Mouse (Mus musculus) embryonic fibroblast, embryonic 13.5 days (primary cell): ENCODE data around the gene Crcp. TPM values are rescaled to one million over a fixed set of nuclear protein-coding genes. Genes with fewer than 3 reads are reported as not detected.
A peak's percentile ranks its signal among the peaks of the same experiment; 100 is the strongest.

Experiments used
- H3K27ac ChIP-seq: 2 replicates; pipeline ENCODE4 v1.5.1; 2012; ENCODE audit warnings: low read length, control low read depth, inconsistent platforms; ENCODE audit not compliant: insufficient read depth
- H3K4me1 ChIP-seq: 2 replicates; pipeline ENCODE4 v1.6.1; 2011; ENCODE audit warnings: low read length; ENCODE audit not compliant: control insufficient read depth, insufficient read depth
- H3K4me3 ChIP-seq: 2 replicates; pipeline ENCODE4 v1.5.1; 2011; ENCODE audit warnings: mild to moderate bottlenecking, control low read depth, low read length; ENCODE audit not compliant: insufficient read depth
- CTCF ChIP-seq: IDR thresholded peaks from 2 replicates; pipeline ENCODE4 v1.5.1; 2011; ENCODE audit warnings: mild to moderate bottlenecking, control low read depth, low read length, moderate library complexity, borderline replicate concordance; ENCODE audit not compliant: insufficient read depth
- POLR2A ChIP-seq: IDR thresholded peaks from 2 replicates; pipeline ENCODE4 v1.6.1; 2011; ENCODE audit warnings: low read depth, mild to moderate bottlenecking, control low read depth, low read length, moderate library complexity
- polyA plus RNA-seq: library from polyadenylated mRNA; stranded (reverse); fragments of >200 nt; gene quantifications from 2 replicates; pipeline ENCODE4 v1.2.4, GENCODE M21; 2011; ENCODE audit warnings: low read depth; ENCODE audit not compliant: missing spikeins, insufficient read length

The Crcp gene
- 30.8 and 36.5 TPM in 2 replicates for polyA plus RNA-seq

DNA sequence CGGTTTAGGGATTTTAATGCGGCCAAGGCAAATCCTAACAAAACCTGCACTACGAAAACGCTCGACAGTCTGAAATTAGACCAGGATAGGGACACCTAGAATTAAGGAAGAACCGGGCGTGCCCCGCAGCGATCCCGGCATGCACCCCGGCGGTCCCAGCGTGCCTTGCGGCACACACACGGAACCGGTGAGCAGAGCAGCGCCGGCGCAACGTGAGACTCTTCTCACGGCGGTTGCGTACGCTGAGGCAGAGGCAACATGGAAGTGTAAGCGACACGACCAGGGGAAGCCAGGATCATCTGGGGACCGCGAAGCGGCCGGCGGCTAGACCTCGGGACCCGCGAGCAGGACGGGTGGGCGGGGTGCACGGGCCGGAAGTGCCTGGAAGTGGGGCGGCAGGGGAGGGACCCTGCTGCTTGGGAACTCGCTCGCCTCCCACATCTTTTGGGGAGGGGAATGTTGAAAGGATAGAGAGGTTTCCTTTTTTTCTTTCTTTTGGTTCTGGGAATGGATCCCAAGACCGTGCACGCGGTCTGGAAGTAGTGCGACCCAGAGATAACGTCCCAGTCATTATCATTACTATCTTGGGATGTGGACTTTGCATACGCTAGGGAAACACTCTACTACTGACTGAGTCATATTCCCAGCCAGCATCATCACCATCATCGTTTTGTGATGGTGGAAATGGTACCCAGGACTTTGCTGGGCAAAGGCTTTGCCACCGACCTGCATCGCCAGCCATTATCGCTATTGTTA is at the start of gene Crcp, which contains the start of gene Asl:
Gene Crcp (plus strand): TSS at position 149 of the 756 bp plus-strand sequence.
Gene Asl (minus strand): TSS at position 106 of the 756 bp plus-strand sequence.
- TF ChIP-seq POLR2A (peak; percentile 86), CTCF (no peak)
- Histone ChIP-seq H3K27ac (peak within 1 kb of the TSS; percentile 84), H3K4me3 (peak within 1 kb of the TSS; percentile 56), H3K4me1 (no peaks in the 10 kb centered on the region)

DNA sequence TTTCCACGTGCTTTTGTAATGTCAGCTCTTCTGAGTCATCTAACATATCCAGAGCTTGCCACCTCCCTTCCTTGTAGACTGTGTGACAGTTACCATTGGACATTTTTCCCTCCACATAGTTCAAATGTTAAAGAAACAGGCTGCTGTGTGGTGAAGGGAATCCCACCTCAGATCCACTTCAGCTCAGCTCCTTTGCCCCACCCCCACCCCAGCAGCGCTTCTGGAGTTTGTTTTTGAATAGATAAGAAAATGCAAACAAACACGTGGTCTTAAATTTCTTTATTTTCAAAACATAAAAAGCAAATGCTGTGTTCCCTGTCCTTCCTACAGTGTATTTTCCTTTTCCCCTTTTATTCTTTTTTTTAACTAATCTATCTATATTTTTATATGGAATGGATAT is 48.9 kb upstream of the Crcp start:
- Histone ChIP-seq H3K4me1 (no peaks in the 10 kb centered on the region; the same call in 1 of the 2 replicates), H3K27ac (no peak overlapping the region), H3K4me3 (no peak overlapping the region)
- TF ChIP-seq POLR2A (no peak), CTCF (no peak)

DNA sequence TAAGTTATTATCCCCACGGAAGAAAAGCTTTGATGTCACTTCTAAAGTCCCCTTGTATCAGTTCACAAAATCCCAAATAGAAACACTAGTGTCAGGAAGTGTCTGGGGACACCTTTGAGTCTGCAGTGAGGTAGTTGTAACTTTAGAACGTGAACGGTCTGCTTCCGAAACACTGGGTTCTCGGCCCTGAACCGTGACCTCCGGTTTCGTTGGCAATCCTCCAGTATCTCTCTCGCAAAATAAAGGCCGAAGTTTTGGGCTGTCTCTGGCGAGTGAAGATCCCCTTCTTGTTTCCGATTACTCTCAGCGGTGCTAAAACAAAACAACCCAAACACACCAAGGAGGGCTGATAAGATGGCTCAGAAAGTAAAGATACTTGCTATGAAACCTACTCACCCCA is 39.7 kb upstream of the Crcp start:
- no peak overlapping the region for H3K27ac ChIP-seq
- no peaks in the 10 kb centered on the region for H3K4me1 ChIP-seq
- TF ChIP-seq POLR2A (no peak), CTCF (no peak)
- no peak overlapping the region for H3K4me3 ChIP-seq

DNA sequence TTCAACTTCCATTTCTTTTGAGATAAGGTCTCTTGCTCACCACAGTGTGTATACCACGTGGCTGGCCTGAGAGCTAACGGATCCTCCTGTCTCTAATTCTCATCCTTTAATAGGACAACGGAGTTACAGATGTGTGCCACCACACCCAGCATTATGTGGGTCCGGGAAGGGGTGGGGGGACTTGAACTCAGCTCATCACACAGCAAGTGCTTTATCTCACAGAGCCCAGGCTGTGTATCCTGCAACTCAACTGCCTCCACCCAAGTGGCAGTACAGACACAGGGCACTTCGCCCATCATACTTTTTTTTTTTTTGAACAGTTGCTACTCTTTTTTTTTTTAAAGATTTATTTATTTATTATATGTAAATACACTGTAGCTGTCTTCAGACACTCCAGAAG is 37.2 kb upstream of the Crcp start:
- Histone ChIP-seq H3K4me3 (no peak overlapping the region), H3K27ac (no peak overlapping the region), H3K4me1 (no peaks in the 10 kb centered on the region)
- no peak for TF ChIP-seq POLR2A
- TF ChIP-seq CTCF = no peak

DNA sequence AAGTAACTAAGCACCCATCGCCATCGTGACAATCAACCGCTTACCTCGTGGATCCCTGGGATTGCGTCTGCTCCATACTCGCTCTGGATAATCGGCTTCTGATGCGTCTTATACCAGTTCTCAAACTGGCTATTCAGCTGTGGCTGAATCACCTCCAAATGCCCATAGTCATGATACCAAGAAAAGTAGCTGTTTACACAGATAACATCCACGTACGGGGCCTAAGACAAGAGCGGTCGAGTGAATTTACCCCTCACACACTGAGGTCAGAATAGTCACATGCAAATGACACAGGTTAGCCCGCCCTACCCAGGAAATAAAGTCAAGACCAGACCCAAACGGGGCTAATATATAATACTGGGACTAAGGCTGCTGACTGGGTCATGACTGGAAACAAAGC is 35.7 kb upstream of the Crcp start:
- Histone ChIP-seq H3K4me3 (no peak overlapping the region), H3K27ac (no peak overlapping the region), H3K4me1 (no peaks in the 10 kb centered on the region)
- TF ChIP-seq POLR2A (no peak), CTCF (no peak)

DNA sequence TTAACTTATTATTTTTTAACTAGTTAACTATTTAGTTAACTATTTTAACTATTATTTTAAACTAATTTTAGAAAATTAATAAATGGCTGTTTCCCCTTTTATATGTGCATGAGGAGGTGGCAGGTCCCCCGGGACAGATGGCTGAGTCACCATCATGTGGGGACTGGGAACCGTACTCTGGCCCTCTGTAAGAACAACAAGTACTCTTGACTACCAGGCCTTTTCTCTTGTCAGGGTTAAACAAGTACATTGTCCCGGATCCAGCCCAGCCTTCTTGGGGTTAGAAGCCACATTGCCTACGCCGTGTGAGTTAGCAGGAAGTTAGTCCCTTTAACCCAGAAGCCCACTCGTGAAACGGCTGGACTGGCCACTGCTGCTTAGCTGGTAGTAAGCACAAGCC is 34.1 kb upstream of the Crcp start:
- H3K27ac ChIP-seq = no peak overlapping the region
- no peak for TF ChIP-seq POLR2A
- TF ChIP-seq CTCF = no peak
- no peak overlapping the region for H3K4me3 ChIP-seq
- H3K4me1 ChIP-seq = no peaks in the 10 kb centered on the region

DNA sequence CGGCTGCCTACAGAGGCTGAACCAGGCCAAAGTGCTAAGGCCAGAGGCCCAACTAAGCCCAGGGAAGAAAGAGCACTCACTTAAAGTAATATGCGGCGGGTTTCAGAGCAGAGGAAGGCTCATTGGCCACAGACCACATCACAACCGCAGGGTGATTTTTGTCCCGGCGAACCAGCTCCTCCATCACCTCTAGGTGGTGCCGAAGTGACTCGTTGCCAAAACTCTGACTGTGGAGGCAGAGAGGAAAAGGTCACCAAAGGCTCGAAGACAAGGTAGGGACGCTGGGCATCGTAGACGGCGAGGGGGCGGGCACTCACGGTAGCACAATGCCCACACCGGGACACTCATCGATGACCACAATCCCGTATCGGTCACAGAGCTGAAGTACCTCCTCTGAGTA is 31.4 kb upstream of the Crcp start:
- Histone ChIP-seq H3K27ac (no peak overlapping the region), H3K4me1 (peaks cover 7% of the 10 kb centered on the region; the same call in 1 of the 2 replicates), H3K4me3 (no peak overlapping the region)
- TF ChIP-seq POLR2A (no peak), CTCF (no peak)

DNA sequence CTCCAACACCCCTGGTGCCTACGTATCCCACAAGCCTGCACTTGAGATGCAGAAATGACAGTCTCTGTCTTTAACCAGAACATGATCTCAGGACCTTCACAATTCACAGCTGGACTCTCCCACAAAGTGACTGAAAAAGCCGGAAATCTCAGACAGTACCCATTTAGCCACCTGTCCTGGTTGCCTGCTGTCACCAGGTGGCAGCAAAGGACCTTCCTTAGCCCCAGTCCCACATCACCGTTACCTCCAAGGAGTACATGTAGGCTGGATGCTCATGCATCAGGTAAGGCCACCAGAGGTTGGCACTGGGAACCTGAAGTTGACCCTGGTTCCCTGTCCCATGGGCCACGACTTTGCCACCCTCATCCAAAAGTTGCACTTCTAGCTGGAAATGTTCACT is 30.0 kb upstream of the Crcp start:
- TF ChIP-seq CTCF = peak; percentile 89; the same call in 1 of the 2 replicates
- TF ChIP-seq POLR2A = no peak
- Histone ChIP-seq H3K27ac (no peak overlapping the region), H3K4me1 (peaks cover 9% of the 10 kb centered on the region; the same call in 1 of the 2 replicates), H3K4me3 (no peak overlapping the region)

DNA sequence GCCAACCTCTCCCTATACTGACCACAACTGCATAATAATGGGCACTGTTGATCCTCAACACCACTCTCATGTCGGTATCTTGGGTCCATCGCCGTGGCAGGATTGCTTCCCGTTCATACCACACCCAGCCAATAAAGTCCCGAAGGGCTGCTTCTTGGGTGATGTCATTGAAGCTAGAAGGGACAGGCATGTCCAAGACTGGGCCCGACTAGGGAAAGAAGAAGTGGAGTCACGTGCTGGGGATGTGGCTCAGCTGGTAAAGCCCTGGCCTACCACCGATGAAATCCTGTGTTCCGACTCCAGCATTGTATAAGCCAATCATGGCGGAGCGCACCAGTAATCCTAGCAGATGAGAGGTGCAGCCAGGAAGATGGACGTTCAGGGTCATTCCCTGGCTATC is 28.4 kb upstream of the Crcp start:
- Histone ChIP-seq H3K4me3 (no peak overlapping the region), H3K27ac (no peak overlapping the region), H3K4me1 (peaks cover 9% of the 10 kb centered on the region; the same call in 1 of the 2 replicates)
- TF ChIP-seq CTCF = no peak
- no peak for TF ChIP-seq POLR2A

DNA sequence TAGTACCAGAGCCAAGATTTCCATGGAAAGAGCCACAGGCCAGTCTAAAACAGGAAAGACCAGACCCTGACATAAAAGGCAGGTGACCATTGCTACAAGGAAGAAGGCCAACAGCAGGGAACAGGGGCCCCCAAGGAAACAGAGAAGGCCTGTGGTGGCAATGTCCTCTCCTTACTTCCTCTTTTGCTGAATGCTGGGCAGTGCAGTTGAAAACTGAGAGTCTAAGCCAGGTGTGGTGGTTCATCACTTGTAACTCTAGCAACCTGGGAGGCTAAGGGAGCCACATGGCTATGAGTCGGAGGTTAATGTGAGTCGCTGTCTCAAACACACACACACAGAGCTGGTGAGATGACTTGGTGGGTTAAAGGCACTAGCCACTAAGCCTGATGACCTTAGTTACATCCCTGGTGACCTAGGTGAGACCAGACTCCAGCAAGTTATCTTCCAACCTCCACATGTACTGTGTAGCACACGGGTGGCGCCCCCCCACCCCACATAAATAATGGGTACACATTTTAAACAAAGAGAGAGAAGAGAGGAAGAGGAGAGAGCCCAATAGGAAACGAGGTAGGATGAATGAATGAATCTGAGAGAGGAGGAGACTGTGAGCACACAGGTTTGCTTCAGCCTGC is 27.6 kb upstream of the Crcp start:
- no peak for TF ChIP-seq CTCF
- TF ChIP-seq POLR2A = no peak
- peak overlapping the region; percentile 68 for H3K4me3 ChIP-seq
- H3K27ac ChIP-seq = no peak overlapping the region
- H3K4me1 ChIP-seq = peaks cover 9% of the 10 kb centered on the region; the same call in 1 of the 2 replicates
